Mouse (Mus musculus) forebrain, embryonic 10.5 days (tissue): Measurements from ENCODE around the gene Gcm2. TPM values are rescaled to one million over a fixed set of nuclear protein-coding genes. Genes with fewer than 3 reads are reported as not detected.

ENCODE experiments used
- DNase-seq: peaks from one replicate; pipeline ENCODE4 v3.0.0-alpha.2; 2017; ENCODE audit warnings: low spot score; ENCODE audit errors: extremely low spot score
- H3K27ac ChIP-seq: fragments of 300-500 bp; sonication (generic); 2 replicates; pipeline ENCODE4 v1.5.1; 2016; ENCODE audit warnings: mild to moderate bottlenecking
- H3K27me3 ChIP-seq: fragments of 300-500 bp; sonication (generic); 2 replicates; pipeline ENCODE4 v1.6.1; 2016; ENCODE audit warnings: mild to moderate bottlenecking; ENCODE audit not compliant: poor library complexity, severe bottlenecking
- H3K36me3 ChIP-seq: fragments of 300-500 bp; sonication (generic); replicated peaks from 2 replicates; pipeline ENCODE4 v1.6.1; 2016; ENCODE audit warnings: mild to moderate bottlenecking, moderate library complexity
- H3K4me1 ChIP-seq: fragments of 300-500 bp; sonication (generic); 2 replicates; pipeline ENCODE4 v1.6.1; 2016
- H3K4me3 ChIP-seq: fragments of 300-500 bp; sonication (generic); 2 replicates; pipeline ENCODE4 v1.5.1; 2016; ENCODE audit warnings: mild to moderate bottlenecking, moderate library complexity
- H3K9me3 ChIP-seq: fragments of 300-500 bp; sonication (generic); 2 replicates; pipeline ENCODE4 v1.6.1; 2016; ENCODE audit warnings: mild to moderate bottlenecking, moderate library complexity
- WGBS: fragments of 180-500 bp; shearing (Covaris S2); methylation state at CpG from one replicate; pipeline ENCODE4 v1.1.7; 2016; 5-methylcytosine and 5-hydroxymethylcytosine counted together
- polyA plus RNA-seq: library from polyadenylated mRNA; unstranded; fragments of >200 nt; fragmentation: Nextera tagmentation; extraction: Ambion mirVana; gene quantifications from 2 replicates; pipeline ENCODE4 v1.2.1, GENCODE M21; 2016

The Gcm2 gene
- polyA plus RNA-seq, 1 experiment from 2014 or later, result not detected

DNA sequence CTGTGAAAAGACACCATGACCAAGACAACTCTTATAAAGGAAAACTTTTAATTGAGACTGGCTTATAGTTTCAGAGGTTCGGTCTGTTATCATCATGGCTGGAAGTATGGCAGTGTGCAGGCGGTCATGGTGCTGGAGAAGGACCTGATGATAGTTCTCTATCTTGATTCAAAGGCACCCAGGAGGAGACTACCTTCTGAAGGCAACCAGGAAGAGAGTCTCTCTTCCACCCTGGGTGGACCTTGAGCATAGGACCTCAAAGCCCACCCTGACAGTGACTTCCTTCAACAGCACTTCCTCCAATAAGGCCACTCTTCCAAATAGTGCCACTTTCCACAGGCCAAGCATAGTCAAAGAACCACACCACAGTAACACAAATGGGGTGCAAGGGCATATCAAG lies 10.8 kb downstream of the Gcm2 start:
- DNase-seq, result no peak
- Histone ChIP-seq H3K9me3 (no peaks in the 10 kb centered on the region), H3K27me3 (no peaks in the 10 kb centered on the region), H3K36me3 (no peaks in the 10 kb centered on the region), H3K4me3 (no peak overlapping the region), H3K27ac (no peak overlapping the region), H3K4me1 (no peaks in the 10 kb centered on the region)
- WGBS, result 90% methylated on average over 2 of the region's 2 CpGs

DNA sequence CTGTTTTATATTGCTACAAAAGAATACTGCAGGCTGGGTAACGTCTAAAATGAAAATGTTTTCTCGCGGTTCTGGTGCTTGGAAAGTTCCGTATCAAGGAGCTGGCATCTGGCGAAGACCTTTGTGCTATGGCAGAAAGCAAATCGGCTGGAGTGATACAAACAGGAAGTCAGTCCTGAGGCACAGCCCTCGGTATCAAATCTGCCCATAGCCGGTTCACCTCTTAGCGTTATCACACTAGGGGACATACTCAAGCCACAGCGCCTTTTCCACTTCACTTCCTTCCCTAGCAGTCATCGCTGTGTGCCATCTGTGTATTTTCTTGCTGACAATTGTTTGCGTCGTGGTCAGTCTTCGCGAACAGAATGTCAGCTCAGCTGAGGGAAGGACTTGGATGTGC lies 12.5 kb downstream of the Gcm2 start:
- no peak for DNase-seq
- H3K27me3 ChIP-seq, result no peaks in the 10 kb centered on the region
- no peaks in the 10 kb centered on the region for H3K9me3 ChIP-seq
- 90% methylated on average over 15 of the region's 15 CpGs for WGBS
- no peaks in the 10 kb centered on the region for H3K4me1 ChIP-seq
- H3K36me3 ChIP-seq, result no peaks in the 10 kb centered on the region
- no peak overlapping the region for H3K27ac ChIP-seq
- no peak overlapping the region for H3K4me3 ChIP-seq

DNA sequence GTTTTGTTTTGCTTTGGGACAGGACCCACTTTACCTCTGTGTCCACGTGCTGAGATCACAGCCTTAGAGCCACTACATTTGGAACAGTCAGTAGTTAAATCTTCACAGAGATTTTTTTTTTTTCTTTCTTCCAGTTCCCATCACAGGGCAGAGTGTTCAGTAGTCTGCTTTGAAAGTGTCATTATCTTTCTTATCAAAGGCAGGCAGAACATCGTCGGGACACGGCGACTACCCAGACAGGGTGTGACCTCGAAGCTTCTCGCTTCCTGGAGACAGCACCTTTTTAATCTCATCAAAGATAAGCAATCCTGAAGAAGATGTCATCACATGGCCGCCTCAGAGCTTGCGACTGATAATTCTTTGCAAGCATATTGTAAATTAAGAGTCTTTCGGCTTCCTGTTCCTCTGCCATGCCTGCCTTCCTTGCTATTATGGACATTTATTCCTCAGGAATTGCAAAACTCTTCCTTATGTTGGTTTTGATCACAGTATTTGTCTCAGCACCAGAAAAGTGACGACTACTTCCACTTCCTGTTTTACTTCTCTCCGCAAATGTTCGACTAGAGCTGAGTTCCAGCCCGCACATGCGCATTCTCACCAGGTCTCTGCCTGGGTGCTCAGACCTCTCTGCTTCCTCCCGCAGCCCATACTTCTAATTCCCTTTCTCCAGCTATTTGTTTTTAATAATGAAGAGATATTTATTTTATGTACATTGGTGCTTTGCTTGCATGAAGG lies 13.3 kb downstream of the Gcm2 start:
- no peak for DNase-seq
- H3K36me3 ChIP-seq, result no peaks in the 10 kb centered on the region
- no peak overlapping the region for H3K4me3 ChIP-seq
- no peak overlapping the region for H3K27ac ChIP-seq
- H3K9me3 ChIP-seq, result no peaks in the 10 kb centered on the region
- WGBS, result 88% methylated on average over 16 of the region's 16 CpGs
- H3K4me1 ChIP-seq, result peaks cover 8% of the 10 kb centered on the region; the same call in 1 of the 2 replicates
- no peaks in the 10 kb centered on the region for H3K27me3 ChIP-seq

DNA sequence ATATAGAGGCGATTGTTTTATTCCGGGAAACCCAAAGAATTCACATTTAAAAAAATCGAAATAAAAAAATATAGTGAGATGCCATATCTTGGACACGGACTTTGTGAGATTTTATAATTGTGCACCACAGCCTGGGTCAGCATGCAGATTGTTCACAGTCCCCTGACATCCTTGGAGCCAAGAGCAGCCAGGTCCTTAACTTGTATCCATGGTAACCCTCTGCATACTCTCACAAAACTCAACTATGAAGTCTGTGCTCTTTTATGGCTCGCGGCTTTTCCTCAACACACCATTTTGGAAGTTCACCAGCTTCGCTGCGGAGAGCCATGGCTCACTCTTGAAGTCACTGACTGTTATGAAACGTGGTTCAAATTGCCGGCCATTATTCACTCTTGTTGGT lies 16.7 kb downstream of the Gcm2 start:
- no peaks in the 10 kb centered on the region for H3K36me3 ChIP-seq
- WGBS, result 88% methylated on average over 10 of the region's 10 CpGs
- H3K27ac ChIP-seq, result no peak overlapping the region
- H3K4me3 ChIP-seq, result no peak overlapping the region
- peaks cover 13% of the 10 kb centered on the region; the same call in 1 of the 2 replicates for H3K4me1 ChIP-seq
- H3K9me3 ChIP-seq, result no peaks in the 10 kb centered on the region
- H3K27me3 ChIP-seq, result 0 out of 2 replicates have a peak, but pooled peaks cover 10% of the 10 kb centered on the region
- DNase-seq, result no peak

DNA sequence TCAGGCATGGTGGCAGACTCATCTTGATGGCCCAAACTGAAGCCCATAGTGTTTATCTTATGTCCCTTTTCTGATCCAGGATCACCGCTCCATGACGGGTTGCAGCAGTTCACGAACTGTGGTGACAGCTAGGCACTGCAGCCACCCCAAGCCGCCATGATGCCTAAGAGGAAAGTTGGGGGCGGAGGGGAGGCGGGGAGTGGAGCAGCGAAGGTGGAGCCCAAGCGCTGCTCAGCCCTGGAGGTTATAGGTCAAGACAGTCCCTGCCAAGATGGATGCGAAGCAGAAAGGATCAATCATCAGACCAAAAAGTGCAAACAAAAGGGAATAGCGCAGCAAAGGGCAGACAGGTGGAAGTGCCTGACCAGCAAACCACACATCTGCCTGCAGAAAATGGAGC lies 19.6 kb downstream of the Gcm2 start:
- Histone ChIP-seq H3K9me3 (no peaks in the 10 kb centered on the region), H3K27me3 (0 out of 2 replicates have a peak, but pooled peaks cover 10% of the 10 kb centered on the region), H3K4me3 (no peak overlapping the region), H3K4me1 (peaks cover 13% of the 10 kb centered on the region; the same call in 1 of the 2 replicates), H3K27ac (no peak overlapping the region), H3K36me3 (no peaks in the 10 kb centered on the region)
- no peak for DNase-seq
- 49% methylated on average over 10 of the region's 10 CpGs for WGBS

DNA sequence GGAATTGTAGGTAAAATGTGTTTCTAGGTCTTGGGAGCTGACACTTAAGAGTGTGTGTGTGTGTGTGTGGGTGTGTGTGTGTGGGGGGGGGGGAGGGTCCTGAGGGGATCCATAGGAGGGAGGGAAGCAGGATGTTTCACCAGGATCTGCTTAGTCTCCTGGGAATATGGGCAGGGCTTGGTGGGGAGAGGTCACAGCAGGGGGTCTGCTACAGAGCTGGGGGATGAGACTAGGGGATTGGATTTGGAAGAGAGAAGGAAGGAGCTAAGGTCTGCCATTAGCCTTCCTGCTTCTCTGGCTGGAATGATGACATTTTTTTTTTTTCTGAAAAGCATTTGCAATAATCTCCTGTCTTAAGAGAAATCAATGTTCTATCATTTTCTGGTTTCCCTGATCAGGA lies 22.1 kb downstream of the Gcm2 start:
- DNase-seq, result no peak
- Histone ChIP-seq H3K9me3 (no peaks in the 10 kb centered on the region), H3K27ac (no peak overlapping the region), H3K4me3 (no peak overlapping the region), H3K27me3 (0 out of 2 replicates have a peak, but pooled peaks cover 10% of the 10 kb centered on the region), H3K36me3 (no peaks in the 10 kb centered on the region), H3K4me1 (peaks cover 13% of the 10 kb centered on the region; the same call in 1 of the 2 replicates)

DNA sequence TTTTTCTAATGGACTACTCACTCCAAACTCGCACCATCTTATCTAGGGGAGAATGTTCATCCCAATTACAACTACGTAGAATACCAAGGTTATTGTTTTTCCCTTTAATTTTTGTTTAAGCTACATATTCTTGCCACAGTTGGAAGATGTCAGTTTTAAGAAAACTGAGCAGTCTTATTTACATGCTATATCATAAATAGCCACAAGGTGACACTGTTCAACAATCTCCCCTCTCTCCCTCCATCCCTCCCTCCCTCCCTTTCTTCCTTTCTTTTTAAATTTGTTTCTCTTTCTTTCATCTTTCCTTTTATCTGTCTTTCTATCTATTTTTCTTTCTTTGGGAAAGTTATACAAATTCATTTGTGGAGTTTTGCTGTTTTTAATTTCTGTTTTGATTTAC lies 25.7 kb downstream of the Gcm2 start:
- no peaks in the 10 kb centered on the region for H3K4me1 ChIP-seq
- no peak for DNase-seq
- WGBS, result 24% methylated on average over 2 of the region's 2 CpGs
- H3K27me3 ChIP-seq, result peaks cover 26% of the 10 kb centered on the region
- no peak overlapping the region for H3K27ac ChIP-seq
- H3K4me3 ChIP-seq, result no peak overlapping the region
- H3K9me3 ChIP-seq, result no peaks in the 10 kb centered on the region
- H3K36me3 ChIP-seq, result no peaks in the 10 kb centered on the region

DNA sequence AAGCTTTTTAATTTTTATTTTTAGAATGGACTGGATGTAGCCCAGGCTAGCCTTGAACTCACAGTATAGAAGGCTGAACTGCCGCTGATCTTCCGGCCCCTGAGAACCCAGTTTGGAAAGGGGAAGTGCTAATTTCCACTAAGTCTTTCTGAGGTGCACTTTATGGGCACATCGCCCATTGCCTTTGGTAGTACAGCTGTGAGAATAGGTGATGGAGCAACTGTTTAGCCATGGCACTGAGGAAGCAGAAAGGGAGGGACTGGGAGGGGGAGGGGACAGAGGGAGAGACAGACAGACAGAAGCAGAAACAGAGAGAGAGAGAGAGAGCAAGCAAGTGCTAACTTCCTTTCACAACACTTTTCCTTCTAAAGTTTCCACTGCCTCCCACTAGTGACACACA lies 26.3 kb downstream of the Gcm2 start:
- Histone ChIP-seq H3K9me3 (no peaks in the 10 kb centered on the region), H3K4me1 (peaks cover under 1% of the 10 kb centered on the region), H3K27me3 (peaks cover 31% of the 10 kb centered on the region), H3K27ac (no peak overlapping the region), H3K36me3 (no peaks in the 10 kb centered on the region), H3K4me3 (no peak overlapping the region)
- 87% methylated on average over 3 of the region's 3 CpGs for WGBS
- DNase-seq, result no peak

DNA sequence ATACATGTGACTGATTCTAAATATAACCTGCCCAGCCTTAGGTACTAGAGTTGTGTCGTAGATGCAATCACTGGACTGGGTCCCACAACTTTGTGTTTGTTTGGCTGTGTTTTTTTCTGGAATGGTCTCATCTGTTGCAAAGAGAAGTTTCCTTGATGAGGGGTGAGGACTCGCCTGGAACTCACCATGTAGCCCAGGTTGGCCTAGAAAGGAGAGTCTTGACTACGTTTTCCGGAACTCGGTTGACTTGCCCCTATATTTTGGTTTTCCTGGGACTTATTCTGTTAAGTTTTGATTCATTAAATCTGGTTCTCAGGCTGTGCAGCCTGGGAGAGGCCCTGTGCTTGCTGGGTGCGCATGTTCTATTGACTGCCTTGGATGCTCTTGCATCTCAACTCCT lies 30.1 kb downstream of the Gcm2 start:
- Histone ChIP-seq H3K4me1 (peaks cover 18% of the 10 kb centered on the region), H3K27me3 (peaks cover 67% of the 10 kb centered on the region), H3K9me3 (no peaks in the 10 kb centered on the region), H3K27ac (no peak overlapping the region), H3K4me3 (no peak overlapping the region), H3K36me3 (no peaks in the 10 kb centered on the region)
- no peak for DNase-seq
- WGBS, result 92% methylated on average over 6 of the region's 6 CpGs

DNA sequence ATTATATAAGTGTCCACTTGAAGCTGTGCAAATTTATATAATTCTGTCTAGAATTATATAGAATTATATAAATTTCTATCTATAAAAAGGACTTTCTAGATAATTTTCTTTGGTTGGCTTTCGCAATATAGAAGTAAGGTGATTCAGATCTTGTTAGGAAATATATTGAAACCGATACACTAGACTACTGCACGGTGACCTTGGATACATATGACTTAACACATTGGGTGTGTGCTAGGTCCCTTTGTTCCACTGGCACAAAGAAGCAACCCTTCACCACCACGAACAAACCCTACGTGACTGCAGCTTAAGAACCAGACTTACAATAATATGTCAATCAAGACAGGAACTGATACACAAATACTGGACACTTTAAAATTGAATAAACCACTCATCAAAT lies 31.0 kb downstream of the Gcm2 start:
- Histone ChIP-seq H3K4me1 (peaks cover 18% of the 10 kb centered on the region), H3K4me3 (peak overlapping the region; percentile 62; the same call in 1 of the 2 replicates), H3K9me3 (no peaks in the 10 kb centered on the region), H3K36me3 (no peaks in the 10 kb centered on the region), H3K27ac (no peak overlapping the region), H3K27me3 (peaks cover 75% of the 10 kb centered on the region)
- no peak for DNase-seq
- 58% methylated on average over 5 of the region's 5 CpGs for WGBS

DNA sequence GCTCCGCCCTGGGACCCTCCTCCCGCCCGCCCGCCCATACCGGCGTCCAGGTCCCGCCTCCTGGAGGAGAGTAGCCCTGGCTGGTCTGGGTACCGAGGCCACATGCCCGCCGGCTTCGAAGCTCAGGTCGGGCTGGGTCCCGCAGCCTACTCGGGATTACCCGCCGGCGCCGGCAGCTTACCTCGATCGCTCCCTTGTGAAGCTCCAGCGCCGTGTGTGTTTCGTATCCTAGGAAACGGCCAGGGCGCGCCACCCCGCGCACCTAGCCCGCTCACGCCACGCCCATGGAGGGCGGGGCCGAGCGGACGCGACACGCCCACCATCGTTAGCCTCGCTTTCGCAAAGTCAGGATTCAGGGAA lies 31.4 kb downstream of the Gcm2 start, which contains the start of gene Mak:
Gene Mak (minus strand): TSS at position 286 of the 360 bp plus-strand sequence.
- H3K4me3 ChIP-seq, result peak within 1 kb of the TSS; percentile 62
- DNase-seq, result peak; percentile 81
- H3K4me1 ChIP-seq, result peaks cover 18% of the 10 kb centered on the region
- H3K36me3 ChIP-seq, result no peaks in the 10 kb centered on the region
- under 1% methylated on average over 40 of the region's 40 CpGs for WGBS
- H3K9me3 ChIP-seq, result no peaks in the 10 kb centered on the region
- peaks cover 75% of the 10 kb centered on the region for H3K27me3 ChIP-seq
- peak within 1 kb of the TSS; percentile 80 for H3K27ac ChIP-seq

DNA sequence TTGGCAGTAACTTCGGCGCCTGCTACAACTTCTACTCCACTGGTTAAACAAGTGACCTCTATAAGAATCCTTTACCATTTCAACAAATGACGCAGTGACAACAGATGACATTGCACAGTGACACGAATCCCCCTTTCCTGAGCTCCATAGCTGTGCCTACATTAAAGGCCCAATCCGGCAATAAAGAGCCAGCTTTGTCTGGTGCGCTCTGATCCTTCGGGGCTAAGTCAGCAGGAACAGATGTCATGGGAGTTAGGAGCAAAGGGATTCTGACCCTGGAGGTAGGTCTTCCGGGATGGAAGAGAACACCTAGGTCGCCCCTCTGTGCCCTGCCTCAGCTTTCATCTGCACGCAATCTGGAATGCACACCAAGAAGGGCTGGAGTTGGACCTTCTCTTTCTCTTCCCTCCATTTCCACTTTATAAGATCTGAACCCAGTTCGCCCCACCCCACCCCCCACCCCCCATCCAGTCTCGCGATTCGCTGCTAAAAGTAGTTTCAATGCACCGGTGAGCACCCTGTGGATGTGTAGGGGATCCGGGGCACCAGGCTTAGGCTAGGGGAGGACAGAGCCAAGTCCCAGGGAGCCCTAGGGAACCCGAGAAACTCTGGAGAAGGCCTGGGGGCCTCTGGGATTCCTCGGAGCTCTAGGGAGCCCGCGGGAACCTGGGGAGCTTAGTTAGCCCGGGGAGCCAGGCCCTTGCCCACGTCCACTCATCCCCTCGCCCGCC lies 32.0 kb downstream of the Gcm2 start:
- Histone ChIP-seq H3K4me3 (peak overlapping the region; percentile 62), H3K4me1 (peaks cover 18% of the 10 kb centered on the region), H3K27ac (peak overlapping the region; percentile 80), H3K9me3 (no peaks in the 10 kb centered on the region), H3K36me3 (no peaks in the 10 kb centered on the region), H3K27me3 (peaks cover 75% of the 10 kb centered on the region)
- WGBS, result 5% methylated on average over 24 of the region's 24 CpGs
- DNase-seq, result no peak

DNA sequence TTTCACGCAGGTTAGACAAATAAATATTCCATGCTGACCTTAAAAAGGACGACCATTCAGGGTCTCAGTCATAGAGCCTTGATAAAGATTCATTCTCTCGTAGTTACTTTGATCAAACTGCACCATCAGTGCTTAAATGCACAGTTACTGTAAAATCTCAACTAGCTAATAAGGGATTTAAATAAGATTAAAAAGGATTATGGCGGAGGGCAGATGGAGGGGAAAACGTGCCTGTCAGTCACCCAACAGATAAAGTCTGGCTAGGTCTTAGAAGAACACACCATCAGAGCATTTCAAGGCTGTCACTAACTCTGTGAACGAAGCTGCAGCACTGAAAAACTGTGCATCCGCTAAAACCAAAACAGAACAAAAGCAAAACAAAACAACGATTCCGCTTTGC lies 32.9 kb downstream of the Gcm2 start:
- H3K27me3 ChIP-seq, result peaks cover 75% of the 10 kb centered on the region
- WGBS, result 62% methylated on average over 9 of the region's 9 CpGs
- H3K4me1 ChIP-seq, result peaks cover 18% of the 10 kb centered on the region
- no peak overlapping the region for H3K27ac ChIP-seq
- no peak overlapping the region for H3K4me3 ChIP-seq
- no peaks in the 10 kb centered on the region for H3K36me3 ChIP-seq
- no peaks in the 10 kb centered on the region for H3K9me3 ChIP-seq
- no peak for DNase-seq
